Mouse (Mus musculus): ENCODE data around the gene Sox6. TPM values are rescaled to one million over a fixed set of nuclear protein-coding genes. Genes with fewer than 3 reads are reported as not detected.

Gene Sox6
- polyA plus RNA-seq, 1 experiment from 2014 or later: 79.3 TPM

DNA sequence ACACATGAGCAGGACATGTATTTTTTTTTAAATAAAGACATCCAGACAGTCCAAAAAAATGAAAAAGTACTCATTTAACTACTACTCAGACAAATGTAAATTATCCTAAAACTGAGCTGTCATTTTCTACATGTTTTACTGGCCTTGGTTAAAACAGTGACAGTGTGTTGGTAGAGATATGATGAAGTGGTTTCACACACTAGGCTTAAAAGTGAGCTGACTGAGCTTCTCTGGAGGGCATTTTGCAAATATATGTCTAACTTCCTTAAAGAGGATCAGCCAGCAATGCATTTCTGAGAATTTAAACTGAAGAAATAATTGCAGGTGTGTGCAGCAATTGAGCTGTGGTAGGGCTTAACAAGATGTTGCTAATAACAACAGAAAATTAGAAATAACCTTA is 196.3 kb downstream of the Sox6 start:
- ATAC-seq (ENCODE audit: insufficient read depth, low FRiP score, low TSS enrichment): no peak
- H3K9me3 ChIP-seq (ENCODE audit: control insufficient read depth, low read length): no peaks in the 10 kb centered on the region
- no peaks in the 10 kb centered on the region for H3K27me3 ChIP-seq (ENCODE audit: control insufficient read depth, insufficient read depth, low read length)
- no peaks in the 10 kb centered on the region for H3K36me3 ChIP-seq (ENCODE audit: control insufficient read depth, insufficient read depth, low read length)
- H3K4me2 ChIP-seq (ENCODE audit: low read depth): no peak overlapping the region
- DNase-seq (ENCODE audit: low spot score): no peak
- H3K27ac ChIP-seq (ENCODE audit: low read depth, low read length): no peak overlapping the region
- H3K4me1 ChIP-seq (ENCODE audit: control insufficient read depth, insufficient read depth, low read length): no peaks in the 10 kb centered on the region
- no peak overlapping the region for H3K9ac ChIP-seq (ENCODE audit: low read length)
- no peak overlapping the region for H3K4me3 ChIP-seq (ENCODE audit: low read depth, low read length)

DNA sequence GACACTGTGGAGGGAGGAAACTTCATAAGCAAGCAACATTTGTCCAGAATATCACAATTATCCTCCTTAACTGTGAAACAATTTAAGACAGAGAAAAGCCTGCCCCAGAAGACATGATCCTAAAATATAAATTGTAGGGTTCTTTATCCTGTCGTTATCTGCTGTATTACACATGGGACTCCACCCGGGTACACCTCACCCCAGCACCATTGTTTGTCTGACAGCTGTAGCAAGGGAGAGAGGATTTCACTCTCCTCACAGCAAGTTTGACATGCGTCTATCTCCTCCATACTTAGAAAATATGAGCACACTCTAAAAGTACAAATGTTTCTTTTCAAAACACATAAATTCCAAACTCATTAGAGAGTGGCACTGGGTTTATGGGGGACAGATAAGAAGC is 198.0 kb downstream of the Sox6 start:
- Histone ChIP-seq H3K4me1 (ENCODE audit: control insufficient read depth, insufficient read depth, low read length) (no peaks in the 10 kb centered on the region), H3K27ac (ENCODE audit: low read depth, low read length) (no peak overlapping the region), H3K4me3 (ENCODE audit: low read depth, low read length) (no peak overlapping the region), H3K36me3 (ENCODE audit: control insufficient read depth, insufficient read depth, low read length) (no peaks in the 10 kb centered on the region), H3K9me3 (ENCODE audit: control insufficient read depth, low read length) (no peaks in the 10 kb centered on the region), H3K27me3 (ENCODE audit: control insufficient read depth, insufficient read depth, low read length) (no peaks in the 10 kb centered on the region), H3K4me2 (ENCODE audit: low read depth) (no peak overlapping the region), H3K9ac (ENCODE audit: low read length) (no peak overlapping the region)
- ATAC-seq (ENCODE audit: insufficient read depth, low FRiP score, low TSS enrichment): no peak
- no peak for DNase-seq (ENCODE audit: low spot score)
- 67% methylated on average over 3 of the region's 3 CpGs for WGBS

DNA sequence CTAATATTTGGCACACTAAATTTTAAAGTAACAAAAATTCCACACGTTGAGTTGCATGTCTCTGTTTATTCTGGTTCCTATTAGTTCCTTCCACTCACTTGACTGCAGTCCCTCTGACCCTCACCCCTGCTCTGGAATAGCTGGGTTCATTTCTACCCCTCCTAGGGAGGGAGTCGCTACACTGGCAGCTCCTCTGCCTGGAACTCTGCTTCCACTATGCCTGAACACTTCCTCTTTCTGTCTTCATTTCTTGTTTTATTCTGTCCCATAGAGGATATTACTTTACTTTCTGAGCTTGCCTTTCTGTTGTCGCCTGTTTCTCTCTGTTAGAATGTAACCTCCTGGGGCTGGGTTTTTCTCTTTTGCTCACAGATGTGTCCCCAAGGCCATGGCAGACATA is 203.6 kb downstream of the Sox6 start:
- no peak for ATAC-seq (ENCODE audit: insufficient read depth, low FRiP score, low TSS enrichment)
- no peak overlapping the region for H3K9ac ChIP-seq (ENCODE audit: low read length)
- no peak overlapping the region for H3K4me3 ChIP-seq (ENCODE audit: low read depth, low read length)
- no peak for DNase-seq (ENCODE audit: low spot score)
- H3K9me3 ChIP-seq (ENCODE audit: control insufficient read depth, low read length): no peaks in the 10 kb centered on the region
- no peaks in the 10 kb centered on the region for H3K36me3 ChIP-seq (ENCODE audit: control insufficient read depth, insufficient read depth, low read length)
- 84% methylated on average over 3 of the region's 3 CpGs for WGBS
- H3K27ac ChIP-seq (ENCODE audit: low read depth, low read length): no peak overlapping the region
- peaks cover 11% of the 10 kb centered on the region for H3K4me1 ChIP-seq (ENCODE audit: control insufficient read depth, insufficient read depth, low read length)
- no peaks in the 10 kb centered on the region for H3K27me3 ChIP-seq (ENCODE audit: control insufficient read depth, insufficient read depth, low read length)
- H3K4me2 ChIP-seq (ENCODE audit: low read depth): no peak overlapping the region

DNA sequence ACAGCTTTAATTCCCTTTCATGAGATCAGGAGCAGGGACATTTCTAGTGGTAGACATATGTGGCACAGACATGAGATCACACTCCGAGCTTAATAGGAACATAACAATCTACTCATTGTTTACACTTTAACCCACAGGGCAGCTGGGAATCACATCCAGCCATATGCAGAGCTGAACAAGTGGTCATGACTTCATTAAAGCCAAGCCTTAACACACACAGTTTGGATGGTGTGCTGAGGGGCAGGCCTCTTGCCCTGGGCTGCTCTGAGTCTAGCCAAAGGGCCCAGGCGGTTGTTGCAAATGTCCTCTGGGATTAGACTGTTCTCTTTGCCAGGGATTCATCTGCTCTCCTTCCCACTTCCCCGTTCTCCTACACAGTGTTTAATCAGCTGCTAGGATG is 204.9 kb downstream of the Sox6 start:
- H3K9me3 ChIP-seq (ENCODE audit: control insufficient read depth, low read length): no peaks in the 10 kb centered on the region
- WGBS: 39% methylated on average over 3 of the region's 3 CpGs
- no peaks in the 10 kb centered on the region for H3K36me3 ChIP-seq (ENCODE audit: control insufficient read depth, insufficient read depth, low read length)
- ATAC-seq (ENCODE audit: insufficient read depth, low FRiP score, low TSS enrichment): no peak
- peaks cover 14% of the 10 kb centered on the region for H3K4me1 ChIP-seq (ENCODE audit: control insufficient read depth, insufficient read depth, low read length)
- peak; percentile 18 for DNase-seq (ENCODE audit: low spot score)
- H3K27ac ChIP-seq (ENCODE audit: low read depth, low read length): no peak overlapping the region
- H3K27me3 ChIP-seq (ENCODE audit: control insufficient read depth, insufficient read depth, low read length): no peaks in the 10 kb centered on the region
- H3K4me2 ChIP-seq (ENCODE audit: low read depth): no peak overlapping the region
- no peak overlapping the region for H3K9ac ChIP-seq (ENCODE audit: low read length)
- no peak overlapping the region for H3K4me3 ChIP-seq (ENCODE audit: low read depth, low read length)

DNA sequence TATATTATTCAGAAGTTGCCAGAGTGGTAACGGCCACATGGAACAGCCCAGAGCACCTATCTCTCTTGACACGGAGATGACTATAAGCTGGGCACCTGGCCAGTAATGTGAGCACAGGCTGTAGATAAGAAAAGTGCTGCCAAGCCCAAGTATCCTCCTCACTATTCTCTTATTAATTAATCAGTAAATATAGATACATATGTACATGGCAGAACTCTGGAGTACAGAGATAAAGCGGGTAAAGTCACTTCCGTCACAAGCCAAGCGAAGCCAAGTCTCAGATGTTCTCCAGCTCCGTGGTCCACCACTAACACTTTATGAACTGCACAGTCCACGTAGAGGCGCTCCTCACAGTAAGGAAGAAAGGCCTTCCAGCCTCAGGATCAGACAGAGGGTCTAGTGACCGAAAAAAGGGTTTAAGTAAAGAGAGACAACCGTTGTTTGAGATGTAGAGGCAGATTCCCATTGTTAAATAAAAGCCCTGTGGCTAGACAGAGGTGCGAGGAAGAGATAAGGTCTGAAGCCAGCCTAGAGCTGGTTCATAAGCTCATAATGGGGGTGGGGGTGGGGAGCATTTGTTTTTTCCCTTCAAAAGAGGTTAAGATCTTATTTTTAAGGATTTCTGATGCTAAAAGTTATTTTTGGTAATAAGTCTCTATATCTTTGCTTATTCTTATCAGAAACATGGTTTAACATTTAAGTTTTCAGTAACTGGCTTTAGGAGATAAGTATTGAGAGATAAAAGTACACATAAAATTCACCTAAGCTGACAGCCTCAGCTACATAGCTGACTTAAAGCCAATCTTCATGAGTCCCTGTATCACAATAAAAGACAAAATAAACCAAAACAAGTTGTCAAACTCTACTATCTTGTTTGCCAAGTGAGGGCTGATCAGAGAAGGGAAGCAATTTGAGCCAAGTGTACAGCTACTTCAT is 207.4 kb downstream of the Sox6 start:
- Histone ChIP-seq H3K27ac (ENCODE audit: low read depth, low read length) (no peak overlapping the region), H3K36me3 (ENCODE audit: control insufficient read depth, insufficient read depth, low read length) (no peaks in the 10 kb centered on the region), H3K27me3 (ENCODE audit: control insufficient read depth, insufficient read depth, low read length) (no peaks in the 10 kb centered on the region), H3K9me3 (ENCODE audit: control insufficient read depth, low read length) (no peaks in the 10 kb centered on the region), H3K4me1 (ENCODE audit: control insufficient read depth, insufficient read depth, low read length) (peaks cover 23% of the 10 kb centered on the region), H3K9ac (ENCODE audit: low read length) (no peak overlapping the region), H3K4me2 (ENCODE audit: low read depth) (no peak overlapping the region), H3K4me3 (ENCODE audit: low read depth, low read length) (no peak overlapping the region)
- ATAC-seq (ENCODE audit: insufficient read depth, low FRiP score, low TSS enrichment) (no peak), DNase-seq (ENCODE audit: low spot score) (no peak)
- 83% methylated on average over 11 of the region's 11 CpGs for WGBS

DNA sequence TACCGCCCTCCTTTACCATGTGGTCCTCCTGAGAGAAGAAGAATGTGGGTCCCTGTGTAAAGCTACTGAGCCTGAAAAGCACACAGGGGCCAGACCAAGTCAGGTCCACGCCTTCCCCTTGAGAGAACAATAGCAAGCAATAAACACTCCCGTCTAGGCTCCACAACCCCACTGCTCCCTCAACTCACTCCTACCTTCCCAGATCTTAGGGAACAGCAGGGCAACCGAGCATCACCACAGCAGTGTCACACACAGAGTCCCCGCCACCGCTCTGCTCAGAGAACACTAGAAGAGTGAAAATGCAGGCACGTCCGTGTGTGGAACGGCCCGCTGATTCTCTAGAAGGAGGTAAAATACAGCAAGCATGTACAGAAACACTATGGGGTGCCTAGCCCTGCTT is 208.2 kb downstream of the Sox6 start:
- no peaks in the 10 kb centered on the region for H3K9me3 ChIP-seq (ENCODE audit: control insufficient read depth, low read length)
- H3K9ac ChIP-seq (ENCODE audit: low read length): no peak overlapping the region
- ATAC-seq (ENCODE audit: insufficient read depth, low FRiP score, low TSS enrichment): peak; percentile 45
- peak overlapping the region; percentile 61; the same call in 1 of the 2 replicates for H3K27ac ChIP-seq (ENCODE audit: low read depth, low read length)
- H3K36me3 ChIP-seq (ENCODE audit: control insufficient read depth, insufficient read depth, low read length): no peaks in the 10 kb centered on the region
- no peak overlapping the region for H3K4me3 ChIP-seq (ENCODE audit: low read depth, low read length)
- no peaks in the 10 kb centered on the region for H3K27me3 ChIP-seq (ENCODE audit: control insufficient read depth, insufficient read depth, low read length)
- peaks cover 27% of the 10 kb centered on the region for H3K4me1 ChIP-seq (ENCODE audit: control insufficient read depth, insufficient read depth, low read length)
- 14% methylated on average over 10 of the region's 10 CpGs for WGBS
- DNase-seq (ENCODE audit: low spot score): no peak
- no peak overlapping the region; the same call in 1 of the 2 replicates for H3K4me2 ChIP-seq (ENCODE audit: low read depth)

DNA sequence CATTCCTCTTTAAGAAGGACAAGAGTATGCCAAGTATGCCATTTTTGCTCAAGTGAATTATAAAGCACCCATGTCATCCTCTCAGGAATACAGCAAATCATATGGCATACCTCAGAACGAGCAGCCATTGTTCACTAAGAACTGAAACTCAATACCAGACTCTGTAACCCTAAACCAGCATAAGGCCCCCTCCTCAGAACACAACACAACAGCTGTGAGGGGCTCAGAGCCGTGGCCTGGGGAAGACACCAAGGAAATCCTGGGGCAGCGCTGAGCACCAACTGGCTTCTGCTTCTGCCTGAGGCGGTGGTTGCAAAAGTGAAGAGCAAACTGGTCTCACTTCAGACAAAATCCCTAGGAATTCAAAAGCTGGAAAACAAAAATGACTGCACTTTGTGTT is 208.8 kb downstream of the Sox6 start:
- H3K27ac ChIP-seq (ENCODE audit: low read depth, low read length): no peak overlapping the region
- H3K4me2 ChIP-seq (ENCODE audit: low read depth): no peak overlapping the region
- 7% methylated on average over 4 of the region's 4 CpGs for WGBS
- no peaks in the 10 kb centered on the region for H3K27me3 ChIP-seq (ENCODE audit: control insufficient read depth, insufficient read depth, low read length)
- H3K9ac ChIP-seq (ENCODE audit: low read length): no peak overlapping the region
- ATAC-seq (ENCODE audit: insufficient read depth, low FRiP score, low TSS enrichment) (0 out of 2 replicates have a peak, but pooled peaks have one; percentile 32), DNase-seq (ENCODE audit: low spot score) (peak; percentile 45)
- H3K4me1 ChIP-seq (ENCODE audit: control insufficient read depth, insufficient read depth, low read length): peaks cover 29% of the 10 kb centered on the region
- H3K36me3 ChIP-seq (ENCODE audit: control insufficient read depth, insufficient read depth, low read length): no peaks in the 10 kb centered on the region
- no peak overlapping the region for H3K4me3 ChIP-seq (ENCODE audit: low read depth, low read length)
- H3K9me3 ChIP-seq (ENCODE audit: control insufficient read depth, low read length): no peaks in the 10 kb centered on the region

DNA sequence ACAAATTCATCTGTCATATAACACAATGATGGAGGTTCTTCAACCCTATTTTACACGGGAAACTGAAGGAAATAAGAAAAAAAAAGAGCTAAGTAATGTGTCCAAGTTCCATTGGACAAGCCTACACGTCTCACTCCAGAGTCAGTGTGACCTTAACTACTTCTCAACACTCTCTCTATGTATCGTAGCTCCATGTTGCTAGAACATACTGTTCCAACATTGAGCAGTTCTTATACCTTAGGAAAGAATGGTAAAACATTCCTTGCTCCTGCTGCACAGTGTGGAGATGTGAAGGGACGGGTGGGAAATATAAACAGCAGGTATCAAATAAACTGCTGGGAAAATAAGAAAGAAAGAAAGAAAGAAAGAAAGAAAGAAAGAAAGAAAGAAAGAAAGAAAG is 209.3 kb downstream of the Sox6 start:
- ATAC-seq (ENCODE audit: insufficient read depth, low FRiP score, low TSS enrichment) (no peak), DNase-seq (ENCODE audit: low spot score) (no peak)
- Histone ChIP-seq H3K4me1 (ENCODE audit: control insufficient read depth, insufficient read depth, low read length) (peaks cover 31% of the 10 kb centered on the region), H3K4me2 (ENCODE audit: low read depth) (no peak overlapping the region), H3K36me3 (ENCODE audit: control insufficient read depth, insufficient read depth, low read length) (no peaks in the 10 kb centered on the region), H3K4me3 (ENCODE audit: low read depth, low read length) (no peak overlapping the region), H3K9ac (ENCODE audit: low read length) (no peak overlapping the region), H3K27me3 (ENCODE audit: control insufficient read depth, insufficient read depth, low read length) (no peaks in the 10 kb centered on the region), H3K27ac (ENCODE audit: low read depth, low read length) (no peak overlapping the region), H3K9me3 (ENCODE audit: control insufficient read depth, low read length) (no peaks in the 10 kb centered on the region)
- 74% methylated on average over 4 of the region's 4 CpGs for WGBS

DNA sequence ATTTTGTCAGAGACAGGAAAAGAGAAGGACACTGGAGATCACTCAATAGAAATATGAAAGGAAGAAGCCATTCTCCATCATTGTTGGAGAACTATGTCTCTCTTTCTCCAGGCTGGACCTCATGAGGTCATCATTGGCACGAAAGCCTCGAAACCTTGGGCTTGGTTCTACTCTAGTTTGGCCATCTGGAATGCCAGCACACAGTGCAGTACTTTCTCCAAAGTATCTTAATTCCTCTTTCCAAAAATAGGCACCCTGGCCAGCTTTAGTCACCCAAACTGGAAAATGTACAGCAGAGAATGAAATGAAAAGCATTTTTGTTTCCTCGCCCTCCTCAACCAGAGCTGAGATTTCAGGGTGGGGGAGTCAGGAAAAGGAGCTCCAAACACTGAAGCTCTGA is 213.3 kb downstream of the Sox6 start:
- DNase-seq (ENCODE audit: low spot score) (no peak), ATAC-seq (ENCODE audit: insufficient read depth, low FRiP score, low TSS enrichment) (no peak)
- Histone ChIP-seq H3K9me3 (ENCODE audit: control insufficient read depth, low read length) (no peaks in the 10 kb centered on the region), H3K27ac (ENCODE audit: low read depth, low read length) (peak overlapping the region; percentile 58), H3K4me3 (ENCODE audit: low read depth, low read length) (no peak overlapping the region), H3K36me3 (ENCODE audit: control insufficient read depth, insufficient read depth, low read length) (no peaks in the 10 kb centered on the region), H3K4me2 (ENCODE audit: low read depth) (no peak overlapping the region), H3K4me1 (ENCODE audit: control insufficient read depth, insufficient read depth, low read length) (peaks cover 27% of the 10 kb centered on the region), H3K27me3 (ENCODE audit: control insufficient read depth, insufficient read depth, low read length) (no peaks in the 10 kb centered on the region), H3K9ac (ENCODE audit: low read length) (no peak overlapping the region)
- WGBS: 59% methylated on average over 3 of the region's 3 CpGs

Measured in neural tube, embryonic 11.5 days (tissue).